Mouse (Mus musculus) left cerebral cortex, adult 8-10 months (tissue): Measurements from ENCODE around the gene Cntn2. TPM values are rescaled to one million over a fixed set of nuclear protein-coding genes. Genes with fewer than 3 reads are reported as not detected.

Experiments
- DNase-seq, 2 experiments: peaks; one replicate each; pipeline ENCODE4 v3.0.0; 2022; ENCODE audit warnings: low spot score in 2 of 2
- total RNA-seq, 4 experiments: library from RNA; stranded (reverse); gene quantifications; 2 replicates each; pipeline ENCODE4 v1.2.4; 2022

Cntn2 gene
- total RNA-seq, result 100 to 1,000 TPM in 2 of 4 experiments, 10 to 100 TPM in 2; 96.9 to 104 (median 101) TPM

- DNase-seq, result peak in 1 of 2 experiments; percentile 83
Measured at GRCm38 (mm10) chr1:132542762-132543306, at the start of gene Cntn2. TSS of gene Cntn2 (minus strand) at chr1:132543256.

GRCm38 (mm10) chr1:132592145-132592544 is 49.1 kb upstream of the Cntn2 start:
- no peak for DNase-seq

- DNase-seq, result no peak
Measured at GRCm38 (mm10) chr1:132591399-132591930, 48.4 kb upstream of the Cntn2 start.

- no peak for DNase-seq
Measured at GRCm38 (mm10) chr1:132586679-132587201, 43.7 kb upstream of the Cntn2 start.

GRCm38 (mm10) chr1:132585376-132585775 is 42.3 kb upstream of the Cntn2 start:
- DNase-seq, result no peak

- DNase-seq, result no peak
Measured at GRCm38 (mm10) chr1:132582998-132583604, 40.0 kb upstream of the Cntn2 start.

GRCm38 (mm10) chr1:132581845-132582839 is 39.1 kb upstream of the Cntn2 start:
- DNase-seq, result no peak

GRCm38 (mm10) chr1:132580063-132580462 is 37.0 kb upstream of the Cntn2 start:
- no peak for DNase-seq

- no peak for DNase-seq
Measured at GRCm38 (mm10) chr1:132576845-132577244, 33.8 kb upstream of the Cntn2 start.

- no peak for DNase-seq
Measured at GRCm38 (mm10) chr1:132572851-132573250, 29.8 kb upstream of the Cntn2 start.

- no peak for DNase-seq
Measured at GRCm38 (mm10) chr1:132571613-132572012, 28.6 kb upstream of the Cntn2 start.

GRCm38 (mm10) chr1:132570906-132571305 is 27.9 kb upstream of the Cntn2 start:
- DNase-seq, result no peak

GRCm38 (mm10) chr1:132570068-132570780 is 27.2 kb upstream of the Cntn2 start:
- DNase-seq, result no peak

- no peak for DNase-seq
Measured at GRCm38 (mm10) chr1:132569516-132569915, 26.5 kb upstream of the Cntn2 start.

- no peak for DNase-seq
Measured at GRCm38 (mm10) chr1:132567336-132568125, 24.5 kb upstream of the Cntn2 start.

- no peak for DNase-seq
Measured at GRCm38 (mm10) chr1:132565766-132566165, 22.7 kb upstream of the Cntn2 start.

- no peak for DNase-seq
Measured at GRCm38 (mm10) chr1:132564946-132565345, 21.9 kb upstream of the Cntn2 start.

GRCm38 (mm10) chr1:132562337-132562795 is 19.3 kb upstream of the Cntn2 start:
- no peak for DNase-seq

- no peak for DNase-seq
Measured at GRCm38 (mm10) chr1:132560907-132561700, 18.0 kb upstream of the Cntn2 start.
